Mouse (Mus musculus) adrenal gland, postnatal 36 days (tissue): ENCODE data around the gene Arhgap15. TPM values are rescaled to one million over a fixed set of nuclear protein-coding genes. Genes with fewer than 3 reads are reported as not detected.

Experiments
- DNase-seq, 2 experiments: peaks; one replicate each; pipeline ENCODE4 v3.0.0; 2021; ENCODE audit warnings: mixed read lengths in 1 of 2
- total RNA-seq, 2 experiments: library from RNA; stranded (reverse); gene quantifications; 2 replicates each; pipeline ENCODE4 v1.2.3; 2021

Gene Arhgap15
- total RNA-seq, 2 experiments from 2014 or later = 1.7 to 3.3 TPM

GRCm38 (mm10) chr2:44112990-44113798 is 364.6 kb downstream of the Arhgap15 start:
- DNase-seq = peak in 1 of 2 experiments; percentile 16

- DNase-seq = no peak
These were observed 365.7 kb downstream of the Arhgap15 start for GRCm38 (mm10) chr2:44114296-44114695.

GRCm38 (mm10) chr2:44121162-44121561 is 372.5 kb downstream of the Arhgap15 start:
- DNase-seq = no peak

DNA sequence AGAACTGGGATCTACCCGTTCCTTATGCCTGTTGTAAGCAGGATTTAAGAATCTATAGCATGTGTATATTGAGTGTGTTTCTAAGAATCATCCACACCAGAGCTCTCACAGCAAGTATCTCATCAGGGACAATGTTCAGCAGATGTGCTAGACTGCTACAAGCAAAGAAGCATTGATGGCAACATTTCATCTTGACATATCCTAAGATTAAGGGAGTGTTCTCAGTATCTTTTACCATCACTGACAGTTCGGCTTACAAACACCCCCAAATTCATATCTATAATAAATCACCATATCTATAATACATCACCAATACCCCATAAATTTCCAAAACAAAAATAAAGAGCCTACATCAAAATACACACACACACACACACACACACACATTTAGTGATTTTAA is 374.6 kb downstream of the Arhgap15 start:
- no peak for DNase-seq

DNA sequence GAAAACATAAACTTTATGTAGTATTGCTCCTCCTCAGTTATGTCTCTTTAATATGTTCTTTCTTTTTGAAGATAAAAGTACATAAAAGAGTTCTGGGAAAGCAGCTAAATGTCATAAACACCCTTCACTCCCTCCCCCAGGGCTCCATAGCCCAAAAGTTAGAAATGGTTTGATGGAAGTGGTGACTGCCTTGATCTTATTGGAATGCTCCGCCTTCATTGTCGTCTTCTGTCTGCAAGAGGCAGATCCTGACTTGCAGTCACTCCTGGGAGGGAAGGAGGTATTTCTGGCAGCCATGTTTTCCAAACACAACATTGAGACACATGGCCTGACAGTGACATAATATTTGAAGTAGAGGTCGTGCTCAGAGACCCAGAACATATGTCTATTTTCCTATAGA is 375.5 kb downstream of the Arhgap15 start:
- DNase-seq = no peak

DNA sequence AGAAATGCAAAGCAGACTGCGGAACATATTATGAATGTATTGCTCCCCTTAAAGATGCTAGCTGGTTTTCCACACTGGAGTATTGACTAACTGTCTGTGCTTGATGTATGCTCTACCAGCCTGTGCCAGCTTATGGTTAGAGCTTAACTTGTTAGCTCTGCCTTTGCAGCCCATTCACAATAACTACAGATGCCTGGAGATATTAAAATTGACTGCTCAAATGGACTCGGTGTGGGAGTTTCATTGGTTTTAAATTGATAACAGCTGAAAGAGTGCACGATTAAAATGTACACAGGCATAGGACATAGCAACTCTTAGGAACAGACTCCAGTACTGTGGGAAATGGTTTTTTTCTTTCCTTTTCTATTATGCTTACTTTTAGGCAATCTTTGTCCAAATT is 376.1 kb downstream of the Arhgap15 start:
- no peak for DNase-seq

- no peak for DNase-seq
These were observed 377.5 kb downstream of the Arhgap15 start for GRCm38 (mm10) chr2:44126044-44126695.

DNA sequence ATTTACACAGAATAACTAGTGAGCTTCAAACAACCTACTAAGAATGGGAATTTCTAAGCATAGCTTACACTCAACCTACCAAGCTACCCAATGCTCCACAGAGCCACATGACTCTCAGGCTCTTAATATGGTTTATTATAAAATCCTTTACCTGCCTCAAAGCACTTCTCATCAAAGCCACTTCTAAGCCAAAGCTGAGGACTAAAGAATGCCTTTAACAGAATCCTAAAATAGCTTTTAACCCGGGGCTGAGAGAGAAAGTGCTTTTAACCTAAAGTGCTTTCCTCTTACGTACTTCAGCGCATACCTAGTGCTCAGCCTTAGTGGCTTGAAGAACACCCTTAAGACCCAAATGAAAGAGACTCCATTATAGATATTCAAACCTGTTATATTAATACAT is 380.9 kb downstream of the Arhgap15 start:
- DNase-seq = no peak

- DNase-seq = no peak
These were observed 382.6 kb downstream of the Arhgap15 start for GRCm38 (mm10) chr2:44131271-44131670.

- DNase-seq = no peak
These were observed 386.2 kb downstream of the Arhgap15 start for GRCm38 (mm10) chr2:44134796-44135195.

GRCm38 (mm10) chr2:44140455-44140854 is 391.8 kb downstream of the Arhgap15 start:
- DNase-seq = no peak

DNA sequence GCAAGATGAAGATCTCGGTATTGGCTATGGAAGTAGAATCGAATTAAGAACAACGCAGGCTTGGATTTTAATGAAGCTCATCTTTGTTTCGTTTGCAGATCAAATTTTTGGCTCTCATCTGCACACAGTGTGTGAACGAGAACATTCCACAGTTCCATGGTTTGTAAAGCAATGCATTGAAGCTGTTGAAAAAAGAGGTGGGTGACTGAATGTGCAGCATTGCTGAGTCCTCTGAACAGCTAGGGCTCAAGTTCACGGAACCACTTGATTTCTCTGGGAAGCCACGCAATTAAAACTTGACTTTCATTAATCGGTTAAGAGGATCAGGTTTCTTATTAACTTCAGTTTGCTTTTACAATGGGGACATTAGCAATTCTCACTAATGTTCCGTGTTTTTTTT is 393.5 kb downstream of the Arhgap15 start:
- DNase-seq = no peak

- no peak for DNase-seq
These were observed 394.0 kb downstream of the Arhgap15 start for GRCm38 (mm10) chr2:44142611-44143010.

DNA sequence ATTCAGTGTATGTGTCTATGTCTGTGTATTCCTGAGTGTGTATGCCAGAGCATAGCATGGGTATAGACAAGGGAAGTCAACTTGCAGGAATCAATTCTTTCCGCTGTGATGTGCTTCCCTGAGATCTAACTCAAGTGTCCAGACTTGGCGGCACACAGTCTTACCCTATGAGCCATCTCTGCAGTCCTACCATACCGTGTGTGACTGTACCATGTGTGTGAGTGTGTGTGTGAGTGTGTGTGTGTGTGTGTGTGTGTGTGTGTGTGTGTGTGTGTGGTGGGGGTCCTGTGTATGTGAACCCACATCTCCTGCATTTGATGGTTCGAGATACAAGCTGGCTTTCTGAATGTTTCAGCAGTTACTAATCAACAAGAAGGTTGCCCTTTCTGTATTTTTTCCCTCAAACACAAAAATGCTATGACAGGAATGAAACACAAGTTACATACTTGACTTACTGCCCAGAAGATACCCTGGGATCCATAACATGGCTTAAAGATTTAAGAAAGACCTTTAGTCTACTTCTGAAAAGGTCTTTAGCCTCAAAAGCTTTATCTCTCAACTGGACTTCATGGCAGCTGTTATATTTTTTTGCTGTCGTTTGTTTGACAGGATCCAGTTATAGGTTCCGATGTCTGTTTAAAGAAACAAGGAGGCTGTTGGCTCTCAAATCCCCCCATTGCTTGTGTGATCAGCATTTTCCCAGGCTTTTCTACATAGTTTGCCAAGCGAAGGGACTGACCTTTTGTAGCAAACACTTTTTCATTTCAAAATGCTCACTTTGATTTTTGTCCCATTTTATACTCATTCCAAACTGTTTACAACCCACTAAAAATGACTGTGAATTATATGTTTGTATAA is 397.7 kb downstream of the Arhgap15 start:
- DNase-seq = no peak

DNA sequence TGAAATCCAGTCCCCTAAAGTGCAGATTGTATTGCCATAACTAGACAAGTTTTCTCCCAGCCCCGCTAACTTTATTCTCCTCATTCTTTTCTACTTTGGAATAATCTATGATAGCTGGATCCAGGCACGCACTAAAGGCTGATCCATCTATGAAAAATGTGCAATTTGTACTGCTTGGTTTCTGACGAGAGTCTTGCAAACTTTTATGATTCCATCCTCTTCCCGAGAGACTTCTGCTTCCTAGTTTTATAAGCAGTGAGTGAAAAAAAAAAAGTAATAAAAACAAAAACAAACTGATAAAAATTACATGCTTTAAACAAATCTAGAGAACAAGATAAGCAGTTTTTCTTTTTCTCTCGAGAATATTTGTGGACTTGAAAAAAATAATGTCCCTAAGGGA is 398.9 kb downstream of the Arhgap15 start:
- DNase-seq = no peak

- no peak for DNase-seq
These were observed 399.3 kb downstream of the Arhgap15 start for GRCm38 (mm10) chr2:44147971-44148370.

DNA sequence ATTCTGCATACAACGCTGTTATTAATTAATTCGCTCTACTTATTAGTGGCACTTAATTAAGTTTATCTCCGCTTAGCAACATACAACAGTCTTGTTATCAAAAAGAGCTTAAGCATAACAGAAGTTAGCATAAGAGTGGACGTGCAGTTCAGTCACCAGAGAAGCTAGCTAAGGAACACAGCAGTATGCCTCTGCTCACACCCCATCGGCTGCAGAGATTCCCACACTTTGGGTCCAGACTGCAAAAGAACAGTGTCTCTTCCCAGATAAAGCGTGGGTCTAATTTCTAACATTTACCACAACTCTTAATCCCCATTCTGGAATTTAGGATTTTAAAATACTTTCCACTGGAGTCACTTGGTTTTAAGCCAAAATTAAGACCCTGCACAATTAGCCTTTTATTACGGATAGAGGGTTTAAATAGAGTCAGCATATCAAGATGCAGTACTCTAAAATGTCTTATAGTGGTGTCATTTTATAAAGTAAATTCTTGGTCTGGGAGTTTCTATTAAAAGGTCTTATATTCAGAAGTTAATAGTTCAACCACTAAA is 400.0 kb downstream of the Arhgap15 start:
- no peak for DNase-seq

GRCm38 (mm10) chr2:44152301-44152700 is 403.7 kb downstream of the Arhgap15 start:
- no peak for DNase-seq

- no peak for DNase-seq
These were observed 411.7 kb downstream of the Arhgap15 start for GRCm38 (mm10) chr2:44160358-44160757.

GRCm38 (mm10) chr2:44165789-44166188 is 417.2 kb downstream of the Arhgap15 start:
- DNase-seq = peak; percentile 7 to 39

GRCm38 (mm10) chr2:44166716-44167115 is 418.1 kb downstream of the Arhgap15 start:
- no peak for DNase-seq

DNA sequence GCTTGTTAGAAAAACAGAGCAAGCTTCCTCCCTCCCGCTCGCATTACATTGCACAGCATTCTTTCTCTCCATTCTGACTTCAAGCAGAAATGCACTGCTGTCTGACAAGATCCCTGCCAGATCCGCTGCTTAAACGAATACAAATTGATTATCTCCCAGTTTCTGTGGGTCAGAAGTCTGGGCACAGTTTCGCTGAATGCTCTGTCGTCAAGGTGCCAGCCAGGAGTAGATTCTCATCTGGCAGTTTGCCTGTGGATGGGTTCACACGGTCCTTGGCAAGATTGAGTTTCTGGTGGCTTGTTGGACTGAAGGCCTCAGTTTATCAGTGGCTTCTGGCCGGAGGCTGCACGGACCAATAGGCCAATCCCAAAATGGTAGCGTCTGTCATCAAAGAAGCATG is 435.9 kb downstream of the Arhgap15 start:
- no peak for DNase-seq
